8 mouse cellular contexts compared by ENCODE assay signal in the genomic region with DNA sequence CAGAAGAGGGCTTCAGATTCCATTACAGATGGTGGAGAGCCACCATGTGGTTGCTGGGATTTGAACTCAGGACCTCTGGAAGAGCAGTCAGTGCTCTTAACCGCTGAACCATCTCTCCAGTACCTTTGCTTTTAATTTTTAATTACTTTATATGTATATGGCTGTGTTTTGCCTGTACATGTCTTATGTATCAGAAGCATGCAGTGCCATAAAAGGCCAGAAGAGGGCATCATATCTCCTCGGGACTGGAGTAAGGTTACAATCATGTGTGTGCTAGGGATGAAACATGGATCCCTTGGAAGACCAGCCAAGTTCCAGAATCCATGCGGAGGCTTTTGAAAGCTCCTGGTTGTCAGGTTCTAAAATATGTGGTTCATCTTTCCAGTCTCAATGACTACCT. TPM values are rescaled to one million over a fixed set of nuclear protein-coding genes. Genes with fewer than 3 reads are reported as not detected.
DNase-seq lines count a peak whose midpoint lies in the region; ATAC-seq lines count a peak whose summit lies in the region.

No protein-coding gene starts in this region.

- intact Hi-C loops in heart, postnatal 14 days (cut with DNase I) = loop anchor here (5.0 kb wide), 1 partner anchor 37 kb away; no protein-coding TSS in a partner anchor

- peak; percentile 25 to 51 for DNase-seq in heart, postnatal 14 days
- no peak for DNase-seq in heart, adult 11 months
- DNase-seq in urinary bladder, postnatal 25 days (ENCODE audit: low spot score) = peak; percentile 32
- DNase-seq in urinary bladder, adult 18-20 months (ENCODE audit: low spot score in 2 of 2) = no peak
- peak; percentile 35 for DNase-seq in cerebellum, adult 9-10 months
- peak; percentile 61 for DNase-seq in kidney, postnatal 14 days

- ATAC-seq in neutrophil, adult 5-6 weeks (ENCODE audit: extremely low read depth, insufficient number of reproducible peaks, low FRiP score, poor library complexity, severe bottlenecking) = peak; percentile 72; the same call in 1 of the 2 replicates
- no peak for ATAC-seq in activated CD4-positive, CD25-positive, alpha-beta regulatory T cell, adult 4 months

RNA-seq across cellular contexts. Expression of gene Appbp2, which starts 35.7 kb away (rescaled TPM):
- total RNA-seq in heart, postnatal 14 days (2021) = 10 to 100 TPM; 20.4 to 21.0 TPM
- 22.8 and 25.3 TPM in 2 replicates for total RNA-seq in neutrophil, adult 5-6 weeks (2017)
- polyA plus RNA-seq in activated CD4-positive, CD25-positive, alpha-beta regulatory T cell, adult 4 months (2017; shearing (Covaris generic)) = 10 to 100 TPM; 13.4 to 17.3 TPM

RNA-seq across cellular contexts. Expression of gene Ppm1d, which starts 40.4 kb away (rescaled TPM):
- total RNA-seq in heart, postnatal 14 days (2021) = 10 to 100 TPM; 11.6 to 11.8 TPM
- 28.7 and 36.2 TPM in 2 replicates for total RNA-seq in neutrophil, adult 5-6 weeks (2017)
- polyA plus RNA-seq in activated CD4-positive, CD25-positive, alpha-beta regulatory T cell, adult 4 months (2017; shearing (Covaris generic)) = 1 to 10 TPM; 2.6 to 4.3 TPM

Comparison
In these comparisons a context has a peak if more than half of its experiments do, and no peak if none do; other contexts are left out.
1. DNase-seq: peak in heart, postnatal 14 days (2 of 2), urinary bladder, postnatal 25 days (single experiment), cerebellum, adult 9-10 months (single experiment) and kidney, postnatal 14 days (single experiment); none in heart, adult 11 months (single experiment) and urinary bladder, adult 18-20 months (0 of 2).